Mouse (Mus musculus): ENCODE measurements around the gene Fli1.

Gene Fli1

GRCm38 (mm10) chr9:32468313-32468712 is 74.3 kb downstream of the Fli1 start:
- DNase-seq (ENCODE audit: low read depth, low spot score): no peak

GRCm38 (mm10) chr9:32467443-32467842 is 75.2 kb downstream of the Fli1 start:
- DNase-seq (ENCODE audit: low read depth, low spot score): no peak

GRCm38 (mm10) chr9:32466861-32467260 is 75.8 kb downstream of the Fli1 start:
- DNase-seq (ENCODE audit: low read depth, low spot score): no peak

- DNase-seq (ENCODE audit: low read depth, low spot score): no peak
Measured at GRCm38 (mm10) chr9:32456707-32457106, 86.0 kb downstream of the Fli1 start.

GRCm38 (mm10) chr9:32450161-32450560 is 92.5 kb downstream of the Fli1 start:
- DNase-seq (ENCODE audit: low read depth, low spot score): peak; percentile 81

GRCm38 (mm10) chr9:32448766-32449165 is 93.9 kb downstream of the Fli1 start:
- no peak for DNase-seq (ENCODE audit: low read depth, low spot score)

- DNase-seq (ENCODE audit: low read depth, low spot score): peak; percentile 54
Measured at GRCm38 (mm10) chr9:32445789-32446188, 96.9 kb downstream of the Fli1 start.

- peak; percentile 62 for DNase-seq (ENCODE audit: low read depth, low spot score)
Measured at GRCm38 (mm10) chr9:32444453-32445201, 98.0 kb downstream of the Fli1 start.

- DNase-seq (ENCODE audit: low read depth, low spot score): no peak
Measured at GRCm38 (mm10) chr9:32443817-32444216, 98.8 kb downstream of the Fli1 start.

- no peak for DNase-seq (ENCODE audit: low read depth, low spot score)
Measured at GRCm38 (mm10) chr9:32443115-32443514, 99.5 kb downstream of the Fli1 start.

GRCm38 (mm10) chr9:32434241-32435213 is 108.1 kb downstream of the Fli1 start:
- no peak for DNase-seq (ENCODE audit: low read depth, low spot score)

GRCm38 (mm10) chr9:32431061-32431460 is 111.6 kb downstream of the Fli1 start:
- no peak for DNase-seq (ENCODE audit: low read depth, low spot score)

GRCm38 (mm10) chr9:32425321-32425720 is 117.3 kb downstream of the Fli1 start:
- DNase-seq (ENCODE audit: low read depth, low spot score): no peak

GRCm38 (mm10) chr9:32420711-32421110 is 122.0 kb downstream of the Fli1 start:
- no peak for DNase-seq (ENCODE audit: low read depth, low spot score)

- DNase-seq (ENCODE audit: low read depth, low spot score): no peak
Measured at GRCm38 (mm10) chr9:32417466-32418116, 125.1 kb downstream of the Fli1 start.

- DNase-seq (ENCODE audit: low read depth, low spot score): no peak
Measured at GRCm38 (mm10) chr9:32415952-32416351, 126.7 kb downstream of the Fli1 start.

GRCm38 (mm10) chr9:32414956-32415355 is 127.7 kb downstream of the Fli1 start:
- peak; percentile 86 for DNase-seq (ENCODE audit: low read depth, low spot score)

- no peak for DNase-seq (ENCODE audit: low read depth, low spot score)
Measured at GRCm38 (mm10) chr9:32412836-32413580, 129.7 kb downstream of the Fli1 start.

- DNase-seq (ENCODE audit: low read depth, low spot score): no peak
Measured at GRCm38 (mm10) chr9:32411507-32411906, 131.2 kb downstream of the Fli1 start.

GRCm38 (mm10) chr9:32410671-32411070 is 132.0 kb downstream of the Fli1 start:
- no peak for DNase-seq (ENCODE audit: low read depth, low spot score)

Measured in ZHBTc4 (cell line).